Mouse (Mus musculus) bone marrow, adult 2 months (tissue): Measurements from ENCODE around the gene Wdr59.

Source experiments
- CTCF ChIP-seq: fragments of 200-500 bp; IDR thresholded peaks from 2 replicates; pipeline ENCODE4 v1.5.1; 2011; ENCODE audit warnings: low read length, control low read depth; ENCODE audit not compliant: control insufficient read depth, insufficient read depth
- POLR2A ChIP-seq: fragments of 200-500 bp; IDR thresholded peaks from 2 replicates; pipeline ENCODE4 v1.6.1; 2011; ENCODE audit warnings: low read depth, mild to moderate bottlenecking, control low read depth, low read length, borderline replicate concordance; ENCODE audit not compliant: control insufficient read depth

DNA sequence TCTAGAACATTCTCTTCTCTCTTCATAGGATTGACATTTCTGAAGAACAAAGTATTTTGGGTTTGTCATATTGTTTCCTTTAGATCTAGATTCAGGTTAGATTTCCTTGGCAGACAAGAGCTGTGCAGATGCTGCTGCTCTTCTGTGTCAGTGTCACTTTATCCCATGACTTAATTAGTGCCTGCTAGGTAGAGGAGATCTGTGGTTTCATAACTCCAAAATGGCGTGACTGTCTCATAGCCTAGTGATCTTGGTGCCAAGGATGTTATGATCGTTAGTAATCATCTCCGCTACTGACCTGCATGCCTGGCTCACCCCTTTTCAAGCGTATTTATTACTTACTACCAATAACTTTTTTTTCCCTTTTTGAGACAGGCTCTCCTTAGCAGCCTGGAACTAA is 48.0 kb upstream of the Wdr59 start:
- no peak for TF ChIP-seq CTCF
- TF ChIP-seq POLR2A = no peak
